ENCODE assay signal across 10 mouse cellular contexts in the genomic region with DNA sequence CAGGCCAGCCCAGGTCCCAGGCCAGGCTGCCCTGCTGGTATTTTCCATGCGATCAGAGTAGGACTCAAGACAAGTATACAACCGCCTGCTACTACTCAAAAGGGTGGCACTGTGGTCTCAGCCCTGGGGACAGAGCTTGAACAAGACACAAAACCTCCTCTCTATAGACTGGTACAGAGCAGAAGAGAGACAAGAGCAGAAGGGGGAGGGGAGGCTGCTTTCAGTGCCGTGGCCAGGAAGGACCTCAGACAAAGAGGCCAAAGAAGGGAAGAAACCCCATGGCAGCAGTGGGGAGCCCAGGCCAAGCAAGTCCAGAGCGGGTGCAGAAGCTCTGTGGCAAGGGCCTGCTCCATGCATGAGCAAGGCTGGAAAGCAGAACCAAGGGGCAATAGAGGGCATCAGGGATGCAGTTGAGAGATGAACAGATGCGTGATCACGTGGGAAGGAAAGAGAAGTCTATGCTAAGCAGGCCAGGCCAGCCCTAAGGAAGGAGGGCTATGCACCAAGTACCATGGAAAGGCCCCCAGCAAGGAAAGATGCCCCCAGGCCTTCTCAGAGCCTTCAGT. TPM values are rescaled to one million over a fixed set of nuclear protein-coding genes. Genes with fewer than 3 reads are reported as not detected.
A peak's percentile ranks its signal among the peaks of the same experiment; 100 is the strongest.
DNase-seq lines count a peak whose midpoint lies in the region; ATAC-seq and TF ChIP-seq lines count a peak whose summit lies in the region.
"Had no signal": no experiment of that assay in that cellular context is flagged by ENCODE, and none has a peak within 500 bp of the region (broad histone marks: within the 10 kb centered on the region; RNA-seq: fewer than 3 reads in every experiment).

No protein-coding gene starts in this region.

- 65% methylated on average over 6 of the region's 6 CpGs for WGBS in forebrain, postnatal 0 days
- WGBS in lung, adult 2 months: 76% methylated on average over 6 of the region's 6 CpGs

- H3K27me3 ChIP-seq in forebrain, postnatal 0 days (ENCODE audit: insufficient read depth, low read length): no peaks in the 10 kb centered on the region

- H3K9me3 ChIP-seq in forebrain, postnatal 0 days (ENCODE audit: low read length): no peaks in the 10 kb centered on the region
- H3K9me3 ChIP-seq: megakaryocyte, embryonic 14.5 days had no signal

- peaks cover 22% of the 10 kb centered on the region for H3K4me1 ChIP-seq in forebrain, postnatal 0 days (ENCODE audit: insufficient read depth)
- peaks cover 7% of the 10 kb centered on the region for H3K4me1 ChIP-seq in lung, adult 2 months (ENCODE audit: control insufficient read depth, insufficient read depth, low read length)

- no peaks in the 10 kb centered on the region for H3K36me3 ChIP-seq in forebrain, postnatal 0 days (ENCODE audit: insufficient read depth)

- TF ChIP-seq CTCF in forebrain, postnatal 0 days (IDR thresholded peaks at IDR 0.05; ENCODE audit: low read depth): no peak
- TF ChIP-seq CTCF in lung, adult 2 months (IDR thresholded peaks at IDR 0.05; ENCODE audit: insufficient read depth, low read length): no peak

- peak; percentile 44; the same call in 1 of the 2 replicates for ATAC-seq in forebrain, postnatal 0 days
- peak; percentile 29 for ATAC-seq in megakaryocyte progenitor cell, adult 5-6 weeks (replicated peaks; ENCODE audit: poor library complexity)

- no peak overlapping the region for H3K4me3 ChIP-seq in forebrain, postnatal 0 days (ENCODE audit: low read depth, low read length)
- H3K4me3 ChIP-seq in lung, adult 2 months (replicated peaks; ENCODE audit: extremely low read depth, low read depth, low read length): no peak overlapping the region
- H3K4me3 ChIP-seq: megakaryocyte, embryonic 14.5 days had no signal

- peak; percentile 69 to 75 for DNase-seq in right cerebral cortex, postnatal 10 days (ENCODE audit: low spot score in 2 of 2)
- no peak for DNase-seq in right cerebral cortex, postnatal 4 days
- no peak for DNase-seq in forebrain, postnatal 0 days
- no peak for DNase-seq in ovary, postnatal 36 days (ENCODE audit: low spot score)
- no peak for DNase-seq in lung, adult 2 months
- DNase-seq in lung, adult 18-20 months: no peak
- DNase-seq: gastrocnemius, postnatal 14 days; kidney, postnatal 4 days had no signal

- H3K9ac ChIP-seq in forebrain, postnatal 0 days: no peak overlapping the region

- H3K4me2 ChIP-seq in forebrain, postnatal 0 days (ENCODE audit: low read depth): no peak overlapping the region

- TF ChIP-seq POLR2A in lung, adult 2 months (IDR thresholded peaks at IDR 0.05; ENCODE audit: borderline replicate concordance, extremely low read depth, low read depth, low read length): no peak

- H3K27ac ChIP-seq in forebrain, postnatal 0 days (ENCODE audit: low read depth, low read length): peak overlapping the region; percentile 50; the same call in 1 of the 2 replicates

RNA-seq across cellular contexts. Expression of gene Prex1, which starts 51.0 kb away (rescaled TPM):
- total RNA-seq in forebrain, postnatal 0 days (2014; rRNA removed): 30.6 and 31.3 TPM in 2 replicates
- polyA plus RNA-seq in forebrain, postnatal 0 days (2015; fragmentation: Nextera tagmentation; extraction: Ambion mirVana): 14.5 and 17.5 TPM in 2 replicates
- total RNA-seq in megakaryocyte progenitor cell, adult 5-6 weeks (2015): 18.9 and 22.3 TPM in 2 replicates
- total RNA-seq in megakaryocyte progenitor cell, adult 5-6 weeks (2017): 16.4 and 18.2 TPM in 2 replicates
- polyA plus RNA-seq in lung, adult 2 months (2012; rRNA removed): 61.1 and 64.0 TPM in 2 replicates

Comparison
In these comparisons a context has a peak if more than half of its experiments do, and no peak if none do; other contexts are left out.
1. DNase-seq: peak in right cerebral cortex, postnatal 10 days (2 of 2); none in right cerebral cortex, postnatal 4 days (single experiment), forebrain, postnatal 0 days (single experiment), ovary, postnatal 36 days (single experiment), lung, adult 2 months (single experiment) and lung, adult 18-20 months (0 of 2).